8 mouse cellular contexts compared by ENCODE assay signal in genomic region chr9:100467653-100468052, GRCm38 (mm10). TPM values are rescaled to one million over a fixed set of nuclear protein-coding genes. Genes with fewer than 3 reads are reported as not detected.
A peak's percentile ranks its signal among the peaks of the same experiment; 100 is the strongest.
DNase-seq lines count a peak whose midpoint lies in the region; ATAC-seq lines count a peak whose summit lies in the region.
"Had no signal": no experiment of that assay in that cellular context is flagged by ENCODE, and none has a peak within 500 bp of the region (broad histone marks: within the 10 kb centered on the region; RNA-seq: fewer than 3 reads in every experiment).

No protein-coding gene starts in this region.

- no peaks in the 10 kb centered on the region for H3K9me3 ChIP-seq in midbrain, embryonic 14.5 days (ENCODE audit: control insufficient read depth, low read length)
- no peaks in the 10 kb centered on the region for H3K9me3 ChIP-seq in midbrain, embryonic 11.5 days (ENCODE audit: control insufficient read depth, low read length)
- H3K9me3 ChIP-seq in intestine, embryonic 16.5 days (ENCODE audit: control insufficient read depth, low read length): no peaks in the 10 kb centered on the region

- no peak overlapping the region for H3K27ac ChIP-seq in midbrain, embryonic 14.5 days (replicated peaks; ENCODE audit: low read depth, low read length)
- H3K27ac ChIP-seq in midbrain, embryonic 11.5 days (ENCODE audit: low read depth, low read length): no peak overlapping the region
- H3K27ac ChIP-seq in intestine, embryonic 16.5 days (ENCODE audit: low read length): no peak overlapping the region

- intact Hi-C loops in heart, postnatal 14 days (cut with DNase I): no loop called here

- H3K4me2 ChIP-seq in midbrain, embryonic 14.5 days (ENCODE audit: low read length): no peak overlapping the region
- H3K4me2 ChIP-seq in midbrain, embryonic 11.5 days: no peak overlapping the region
- no peak overlapping the region for H3K4me2 ChIP-seq in intestine, embryonic 16.5 days (ENCODE audit: low read depth, low read length)

- H3K4me1 ChIP-seq in midbrain, embryonic 14.5 days (ENCODE audit: control insufficient read depth, insufficient read depth, low read length): no peaks in the 10 kb centered on the region
- no peaks in the 10 kb centered on the region for H3K4me1 ChIP-seq in midbrain, embryonic 11.5 days (ENCODE audit: control insufficient read depth, insufficient read depth, low read length)
- peaks cover 8% of the 10 kb centered on the region; the same call in 1 of the 2 replicates for H3K4me1 ChIP-seq in intestine, embryonic 16.5 days (ENCODE audit: control insufficient read depth, insufficient read depth, low read length)

- WGBS in midbrain, embryonic 14.5 days: 61% methylated on average over 7 of the region's 7 CpGs
- 80% methylated on average over 7 of the region's 7 CpGs for WGBS in midbrain, embryonic 11.5 days
- 73% methylated on average over 7 of the region's 7 CpGs for WGBS in intestine, embryonic 16.5 days

- H3K27me3 ChIP-seq in midbrain, embryonic 14.5 days (ENCODE audit: control insufficient read depth, insufficient read depth, low read length): no peaks in the 10 kb centered on the region
- H3K27me3 ChIP-seq in midbrain, embryonic 11.5 days (ENCODE audit: control insufficient read depth, insufficient read depth, low read length): no peaks in the 10 kb centered on the region
- H3K27me3 ChIP-seq in intestine, embryonic 16.5 days (replicated peaks; ENCODE audit: control insufficient read depth, insufficient read depth, low read length): no peaks in the 10 kb centered on the region

- no peak overlapping the region for H3K4me3 ChIP-seq in midbrain, embryonic 14.5 days (replicated peaks; ENCODE audit: low read depth, low read length)
- H3K4me3 ChIP-seq in midbrain, embryonic 11.5 days (ENCODE audit: low read depth, low read length): no peak overlapping the region
- H3K4me3 ChIP-seq in intestine, embryonic 16.5 days (ENCODE audit: low read length): no peak overlapping the region

- no peak overlapping the region for H3K9ac ChIP-seq in midbrain, embryonic 14.5 days (replicated peaks; ENCODE audit: low read length)
- H3K9ac ChIP-seq in midbrain, embryonic 11.5 days (ENCODE audit: low read length): no peak overlapping the region
- no peak overlapping the region for H3K9ac ChIP-seq in intestine, embryonic 16.5 days (ENCODE audit: low read depth, low read length)

- DNase-seq in midbrain, embryonic 14.5 days: peak; percentile 21
- DNase-seq in midbrain, embryonic 11.5 days (ENCODE audit: low spot score, missing footprints): no peak
- DNase-seq in cerebellum, postnatal 25 days: peak; percentile 90 to 93
- DNase-seq in heart, postnatal 14 days: peak; percentile 73 to 75
- peak; percentile 54 for DNase-seq in skeletal muscle tissue, adult 2 months (ENCODE audit: low read depth, low spot score)
- no peak for DNase-seq in thymus, postnatal 25 days
- DNase-seq: thymus, adult 18-20 months had no signal

- no peak for ATAC-seq in midbrain, embryonic 14.5 days (ENCODE audit: low FRiP score, low TSS enrichment)
- ATAC-seq in midbrain, embryonic 11.5 days (ENCODE audit: low FRiP score): no peak
- no peak for ATAC-seq in intestine, embryonic 16.5 days

- H3K36me3 ChIP-seq in midbrain, embryonic 14.5 days (ENCODE audit: control insufficient read depth, insufficient read depth, low read length): 0 out of 2 replicates have a peak, but pooled peaks cover under 1% of the 10 kb centered on the region
- H3K36me3 ChIP-seq in midbrain, embryonic 11.5 days (ENCODE audit: control insufficient read depth, insufficient read depth, low read length): no peaks in the 10 kb centered on the region
- H3K36me3 ChIP-seq in intestine, embryonic 16.5 days (ENCODE audit: control insufficient read depth, insufficient read depth, low read length): no peaks in the 10 kb centered on the region

RNA-seq across cellular contexts. Expression of gene Il20rb, which starts 18.9 kb away (rescaled TPM):
- 0.63 and 0.99 TPM in 2 replicates for polyA plus RNA-seq in midbrain, embryonic 14.5 days (2014; fragmentation: Nextera tagmentation; extraction: Ambion mirVana)
- polyA plus RNA-seq in midbrain, embryonic 11.5 days (2014; fragmentation: Nextera tagmentation; extraction: Ambion mirVana): 0.59 and 1.2 TPM in 2 replicates
- 1 to 10 TPM; 1.2 to 1.6 TPM for total RNA-seq in heart, postnatal 14 days (2021)
- polyA plus RNA-seq in intestine, embryonic 16.5 days (2015; fragmentation: Nextera tagmentation; extraction: Ambion mirVana): 0.98 and 1.1 TPM in 2 replicates

Comparison
In these comparisons a context has a peak if more than half of its experiments do, and no peak if none do; other contexts are left out.
1. DNase-seq: peak in midbrain, embryonic 14.5 days (single experiment), cerebellum, postnatal 25 days (2 of 2), heart, postnatal 14 days (2 of 2) and skeletal muscle tissue, adult 2 months (single experiment); none in midbrain, embryonic 11.5 days (single experiment) and thymus, postnatal 25 days (single experiment).